In the genomic region with DNA sequence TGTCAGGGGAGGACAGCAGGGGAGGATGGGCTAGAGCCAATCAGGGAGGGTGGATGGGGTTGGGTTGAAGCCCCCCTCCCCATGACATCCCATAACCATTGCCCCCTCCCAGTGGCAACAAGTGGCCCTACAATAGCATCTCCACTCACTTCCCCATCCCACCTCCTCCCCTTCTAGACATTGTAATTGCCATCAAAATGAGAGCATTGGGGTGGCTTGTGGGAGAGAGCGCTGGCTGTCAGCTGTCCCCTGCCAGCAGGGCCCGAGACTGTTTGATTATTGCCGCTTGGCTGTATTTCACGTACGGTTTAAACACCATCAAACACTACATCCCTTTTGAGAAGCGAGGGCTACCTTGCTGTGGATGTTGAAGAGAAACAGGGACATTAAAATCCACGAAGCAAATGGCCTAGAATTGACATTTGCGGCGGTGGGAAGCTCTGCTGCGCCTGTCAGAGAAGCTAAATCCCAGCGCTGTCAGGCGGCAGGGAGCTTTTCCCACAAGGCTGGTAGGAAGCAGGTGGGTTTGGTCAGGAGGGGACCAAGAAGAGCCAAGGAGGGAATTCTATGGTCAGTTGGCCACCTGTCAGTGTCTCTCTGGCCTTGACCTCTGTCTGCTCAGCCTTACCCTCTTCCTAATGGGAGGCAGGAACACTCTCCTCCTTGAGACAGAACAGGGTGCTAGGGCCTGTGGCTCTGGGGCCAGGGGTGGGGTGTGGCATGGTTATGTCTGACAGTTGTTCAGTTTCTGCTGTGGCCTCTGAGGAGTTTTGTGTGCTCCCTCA, we compare ENCODE assay signal across 19 mouse cellular contexts. TPM values are rescaled to one million over a fixed set of nuclear protein-coding genes. Genes with fewer than 3 reads are reported as not detected.
DNase-seq lines count a peak whose midpoint lies in the region; ATAC-seq lines count a peak whose summit lies in the region.
"Had no signal": no experiment of that assay in that cellular context is flagged by ENCODE, and none has a peak within 500 bp of the region (broad histone marks: within the 10 kb centered on the region; RNA-seq: fewer than 3 reads in every experiment).

No protein-coding gene starts in this region.

- 27% methylated on average over 12 of the region's 12 CpGs for WGBS in forebrain, embryonic 13.5 days
- 45% methylated on average over 12 of the region's 12 CpGs for WGBS in forebrain, embryonic 10.5 days
- WGBS in midbrain, embryonic 12.5 days: 26% methylated on average over 12 of the region's 12 CpGs
- WGBS in midbrain, embryonic 11.5 days: 41% methylated on average over 12 of the region's 12 CpGs
- WGBS in midbrain, embryonic 16.5 days: 21% methylated on average over 12 of the region's 12 CpGs

- peak overlapping the region; percentile 38; the same call in 1 of the 2 replicates for H3K27ac ChIP-seq in forebrain, embryonic 13.5 days
- H3K27ac ChIP-seq in forebrain, embryonic 10.5 days: no peak overlapping the region; the same call in 1 of the 2 replicates
- H3K27ac ChIP-seq in midbrain, embryonic 12.5 days (replicated peaks): no peak overlapping the region
- no peak overlapping the region; the same call in 1 of the 2 replicates for H3K27ac ChIP-seq in midbrain, embryonic 11.5 days (ENCODE audit: low read depth, low read length)
- H3K27ac ChIP-seq in midbrain, embryonic 16.5 days (ENCODE audit: low read length): no peak overlapping the region
- H3K27ac ChIP-seq: embryonic facial prominence, embryonic 12.5 days; heart, embryonic 13.5 days; liver, embryonic 15.5 days had no signal

- H3K4me2 ChIP-seq in forebrain, embryonic 13.5 days: no peak overlapping the region
- no peak overlapping the region for H3K4me2 ChIP-seq in midbrain, embryonic 12.5 days (replicated peaks)
- no peak overlapping the region for H3K4me2 ChIP-seq in midbrain, embryonic 11.5 days
- H3K4me2 ChIP-seq in midbrain, embryonic 16.5 days (ENCODE audit: low read length): no peak overlapping the region
- H3K4me2 ChIP-seq: embryonic facial prominence, embryonic 12.5 days; heart, embryonic 13.5 days; kidney, embryonic 15.5 days; liver, embryonic 15.5 days had no signal

- no peak for ATAC-seq in forebrain, embryonic 13.5 days
- ATAC-seq in midbrain, embryonic 12.5 days (ENCODE audit: low FRiP score, low read depth): no peak
- ATAC-seq in midbrain, embryonic 11.5 days (ENCODE audit: low FRiP score): no peak
- ATAC-seq in midbrain, embryonic 16.5 days: no peak
- ATAC-seq: CD4-positive, CD25-positive, alpha-beta regulatory T cell, adult 4 months; Patski had no signal

- H3K27me3 ChIP-seq in forebrain, embryonic 13.5 days: peaks cover 9% of the 10 kb centered on the region
- H3K27me3 ChIP-seq in forebrain, embryonic 10.5 days (ENCODE audit: poor library complexity, severe bottlenecking): peaks cover 67% of the 10 kb centered on the region
- H3K27me3 ChIP-seq in midbrain, embryonic 12.5 days: peaks cover 76% of the 10 kb centered on the region
- H3K27me3 ChIP-seq in midbrain, embryonic 11.5 days (ENCODE audit: control insufficient read depth, insufficient read depth, low read length): peaks cover 18% of the 10 kb centered on the region
- H3K27me3 ChIP-seq in midbrain, embryonic 16.5 days (ENCODE audit: control insufficient read depth, insufficient read depth, low read depth, low read length): no peaks in the 10 kb centered on the region
- H3K27me3 ChIP-seq: Patski had no signal

- peaks cover 61% of the 10 kb centered on the region for H3K4me1 ChIP-seq in forebrain, embryonic 13.5 days
- H3K4me1 ChIP-seq in forebrain, embryonic 10.5 days: peaks cover 67% of the 10 kb centered on the region
- peaks cover 63% of the 10 kb centered on the region for H3K4me1 ChIP-seq in midbrain, embryonic 12.5 days
- H3K4me1 ChIP-seq in midbrain, embryonic 11.5 days (ENCODE audit: control insufficient read depth, insufficient read depth, low read length): peaks cover 40% of the 10 kb centered on the region
- peaks cover 29% of the 10 kb centered on the region for H3K4me1 ChIP-seq in midbrain, embryonic 16.5 days (ENCODE audit: control insufficient read depth, insufficient read depth, low read length)
- H3K4me1 ChIP-seq: liver, embryonic 15.5 days had no signal

- no peak overlapping the region for H3K9ac ChIP-seq in forebrain, embryonic 13.5 days
- 0 out of 2 replicates have a peak overlapping the region, but pooled peaks have one; percentile 5 for H3K9ac ChIP-seq in midbrain, embryonic 12.5 days (replicated peaks)
- H3K9ac ChIP-seq in midbrain, embryonic 11.5 days (ENCODE audit: low read length): no peak overlapping the region
- H3K9ac ChIP-seq in midbrain, embryonic 16.5 days (ENCODE audit: low read depth, low read length): peak overlapping the region; percentile 28; the same call in 1 of the 2 replicates
- H3K9ac ChIP-seq: embryonic facial prominence, embryonic 12.5 days; heart, embryonic 13.5 days; kidney, embryonic 15.5 days; liver, embryonic 15.5 days had no signal

- H3K36me3 ChIP-seq in forebrain, embryonic 13.5 days (ENCODE audit: poor library complexity, severe bottlenecking): no peaks in the 10 kb centered on the region
- no peaks in the 10 kb centered on the region for H3K36me3 ChIP-seq in forebrain, embryonic 10.5 days (replicated peaks)
- no peaks in the 10 kb centered on the region for H3K36me3 ChIP-seq in midbrain, embryonic 12.5 days
- no peaks in the 10 kb centered on the region for H3K36me3 ChIP-seq in midbrain, embryonic 11.5 days (ENCODE audit: control insufficient read depth, insufficient read depth, low read length)
- no peaks in the 10 kb centered on the region for H3K36me3 ChIP-seq in midbrain, embryonic 16.5 days (ENCODE audit: control insufficient read depth, insufficient read depth, low read length)
- H3K36me3 ChIP-seq: embryonic facial prominence, embryonic 12.5 days; heart, embryonic 13.5 days; kidney, embryonic 15.5 days; liver, embryonic 15.5 days had no signal

- H3K9me3 ChIP-seq in forebrain, embryonic 13.5 days (replicated peaks): no peaks in the 10 kb centered on the region
- no peaks in the 10 kb centered on the region for H3K9me3 ChIP-seq in forebrain, embryonic 10.5 days
- H3K9me3 ChIP-seq in midbrain, embryonic 12.5 days: no peaks in the 10 kb centered on the region
- no peaks in the 10 kb centered on the region for H3K9me3 ChIP-seq in midbrain, embryonic 11.5 days (ENCODE audit: control insufficient read depth, low read length)
- H3K9me3 ChIP-seq in midbrain, embryonic 16.5 days (replicated peaks; ENCODE audit: control insufficient read depth, low read length, poor library complexity, severe bottlenecking): no peaks in the 10 kb centered on the region
- H3K9me3 ChIP-seq: embryonic facial prominence, embryonic 12.5 days; heart, embryonic 13.5 days; kidney, embryonic 15.5 days; liver, embryonic 15.5 days had no signal

- no peak for DNase-seq in forebrain, embryonic 10.5 days (ENCODE audit: extremely low spot score, low spot score)
- no peak for DNase-seq in midbrain, embryonic 11.5 days (ENCODE audit: low spot score, missing footprints)
- DNase-seq in kidney, adult 9 months: no peak
- DNase-seq in kidney, adult 8-10 months: no peak
- DNase-seq: adrenal gland, adult 8-10 months; cerebellum, adult 9-11 months; gastrocnemius, postnatal 14 days; heart, adult 18-20 months; thymus, postnatal 14 days had no signal

- H3K4me3 ChIP-seq in forebrain, embryonic 13.5 days: no peak overlapping the region
- H3K4me3 ChIP-seq in forebrain, embryonic 10.5 days: no peak overlapping the region
- no peak overlapping the region for H3K4me3 ChIP-seq in midbrain, embryonic 12.5 days
- no peak overlapping the region for H3K4me3 ChIP-seq in midbrain, embryonic 11.5 days (ENCODE audit: low read depth, low read length)
- no peak overlapping the region for H3K4me3 ChIP-seq in midbrain, embryonic 16.5 days (ENCODE audit: low read depth, low read length)
- H3K4me3 ChIP-seq: embryonic facial prominence, embryonic 12.5 days; erythroblast, embryonic 14.5 days; heart, embryonic 13.5 days; kidney, embryonic 15.5 days; liver, embryonic 15.5 days had no signal

RNA-seq across cellular contexts. Expression of gene Macrod1, which starts 17.6 kb away (rescaled TPM):
- 3.3 and 4.4 TPM in 2 replicates for polyA plus RNA-seq in forebrain, embryonic 13.5 days (2015; fragmentation: Nextera tagmentation; extraction: Ambion mirVana)
- polyA plus RNA-seq in forebrain, embryonic 10.5 days (2016; fragmentation: Nextera tagmentation; extraction: Ambion mirVana): 3.7 and 3.9 TPM in 2 replicates
- 3.0 and 3.3 TPM in 2 replicates for polyA plus RNA-seq in midbrain, embryonic 12.5 days (2016; fragmentation: Nextera tagmentation; extraction: Ambion mirVana)
- polyA plus RNA-seq in midbrain, embryonic 11.5 days (2014; fragmentation: Nextera tagmentation; extraction: Ambion mirVana): 2.2 and 3.0 TPM in 2 replicates
- 4.4 and 5.9 TPM in 2 replicates for polyA plus RNA-seq in midbrain, embryonic 16.5 days (2015; fragmentation: Nextera tagmentation; extraction: Ambion mirVana)

RNA-seq across cellular contexts. Expression of gene Flrt1, which starts 31.3 kb away (rescaled TPM):
- 10.4 and 11.3 TPM in 2 replicates for polyA plus RNA-seq in forebrain, embryonic 13.5 days (2015; fragmentation: Nextera tagmentation; extraction: Ambion mirVana)
- polyA plus RNA-seq in forebrain, embryonic 10.5 days (2016; fragmentation: Nextera tagmentation; extraction: Ambion mirVana): 4.0 and 4.8 TPM in 2 replicates
- polyA plus RNA-seq in midbrain, embryonic 12.5 days (2016; fragmentation: Nextera tagmentation; extraction: Ambion mirVana): 8.0 and 8.2 TPM in 2 replicates
- polyA plus RNA-seq in midbrain, embryonic 11.5 days (2014; fragmentation: Nextera tagmentation; extraction: Ambion mirVana): 7.5 and 8.2 TPM in 2 replicates
- 11.6 and 12.0 TPM in 2 replicates for polyA plus RNA-seq in midbrain, embryonic 16.5 days (2015; fragmentation: Nextera tagmentation; extraction: Ambion mirVana)
- polyA plus RNA-seq: erythroblast, embryonic 14.5 days had no signal

RNA-seq across cellular contexts. Expression of gene Stip1, which starts 34.4 kb away (rescaled TPM):
- polyA plus RNA-seq in forebrain, embryonic 13.5 days (2015; fragmentation: Nextera tagmentation; extraction: Ambion mirVana): 289 and 311 TPM in 2 replicates
- 456 and 486 TPM in 2 replicates for polyA plus RNA-seq in forebrain, embryonic 10.5 days (2016; fragmentation: Nextera tagmentation; extraction: Ambion mirVana)
- polyA plus RNA-seq in midbrain, embryonic 12.5 days (2016; fragmentation: Nextera tagmentation; extraction: Ambion mirVana): 315 and 316 TPM in 2 replicates
- 410 and 416 TPM in 2 replicates for polyA plus RNA-seq in midbrain, embryonic 11.5 days (2014; fragmentation: Nextera tagmentation; extraction: Ambion mirVana)
- polyA plus RNA-seq in midbrain, embryonic 16.5 days (2015; fragmentation: Nextera tagmentation; extraction: Ambion mirVana): 204 and 211 TPM in 2 replicates

RNA-seq across cellular contexts. Expression of gene Fermt3, which starts 54.9 kb away (rescaled TPM):
- polyA plus RNA-seq in forebrain, embryonic 13.5 days (2015; fragmentation: Nextera tagmentation; extraction: Ambion mirVana): 3.0 and 3.9 TPM in 2 replicates
- 8.8 TPM in 2 replicates for polyA plus RNA-seq in forebrain, embryonic 10.5 days (2016; fragmentation: Nextera tagmentation; extraction: Ambion mirVana)
- 6.5 and 8.2 TPM in 2 replicates for polyA plus RNA-seq in midbrain, embryonic 12.5 days (2016; fragmentation: Nextera tagmentation; extraction: Ambion mirVana)
- 6.7 and 7.3 TPM in 2 replicates for polyA plus RNA-seq in midbrain, embryonic 11.5 days (2014; fragmentation: Nextera tagmentation; extraction: Ambion mirVana)
- 3.0 and 3.5 TPM in 2 replicates for polyA plus RNA-seq in midbrain, embryonic 16.5 days (2015; fragmentation: Nextera tagmentation; extraction: Ambion mirVana)

Comparison
In these comparisons a context has a peak if more than half of its experiments do, and no peak if none do; other contexts are left out.
1. H3K9ac ChIP-seq: peak in midbrain, embryonic 12.5 days (single experiment) and midbrain, embryonic 16.5 days (single experiment); none in forebrain, embryonic 13.5 days (single experiment) and midbrain, embryonic 11.5 days (single experiment).